Mouse (Mus musculus): ENCODE data around the gene Slc12a1.

DNA sequence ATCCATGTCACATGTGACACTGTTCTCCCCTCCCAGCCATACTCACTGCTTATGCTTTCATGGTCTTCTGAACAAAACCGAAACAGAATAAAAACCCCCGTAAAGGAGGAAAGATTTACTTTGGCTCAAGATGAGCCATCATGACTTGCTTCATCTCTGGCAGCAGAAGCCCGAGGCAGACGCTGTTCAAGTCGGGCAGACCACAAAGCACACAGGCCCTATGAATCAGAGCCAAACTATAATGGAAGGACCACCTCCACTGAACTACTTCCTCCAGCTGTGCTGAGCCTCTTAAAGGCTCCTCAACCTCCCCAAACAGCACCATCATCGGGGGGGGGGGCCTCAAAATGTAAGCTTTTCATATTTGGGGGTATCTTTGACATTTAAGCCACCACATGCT is 65.0 kb downstream of the Slc12a1 start:
- TF ChIP-seq CTCF (IDR thresholded peaks at IDR 0.05; ENCODE audit: insufficient read depth, low read depth, low read length) (no peak), POLR2A (IDR thresholded peaks at IDR 0.05; ENCODE audit: insufficient read depth, low read depth, low read length) (no peak)

Data from olfactory bulb, adult 2 months (tissue).